ENCODE assay signal across 8 mouse cellular contexts in the genomic region with DNA sequence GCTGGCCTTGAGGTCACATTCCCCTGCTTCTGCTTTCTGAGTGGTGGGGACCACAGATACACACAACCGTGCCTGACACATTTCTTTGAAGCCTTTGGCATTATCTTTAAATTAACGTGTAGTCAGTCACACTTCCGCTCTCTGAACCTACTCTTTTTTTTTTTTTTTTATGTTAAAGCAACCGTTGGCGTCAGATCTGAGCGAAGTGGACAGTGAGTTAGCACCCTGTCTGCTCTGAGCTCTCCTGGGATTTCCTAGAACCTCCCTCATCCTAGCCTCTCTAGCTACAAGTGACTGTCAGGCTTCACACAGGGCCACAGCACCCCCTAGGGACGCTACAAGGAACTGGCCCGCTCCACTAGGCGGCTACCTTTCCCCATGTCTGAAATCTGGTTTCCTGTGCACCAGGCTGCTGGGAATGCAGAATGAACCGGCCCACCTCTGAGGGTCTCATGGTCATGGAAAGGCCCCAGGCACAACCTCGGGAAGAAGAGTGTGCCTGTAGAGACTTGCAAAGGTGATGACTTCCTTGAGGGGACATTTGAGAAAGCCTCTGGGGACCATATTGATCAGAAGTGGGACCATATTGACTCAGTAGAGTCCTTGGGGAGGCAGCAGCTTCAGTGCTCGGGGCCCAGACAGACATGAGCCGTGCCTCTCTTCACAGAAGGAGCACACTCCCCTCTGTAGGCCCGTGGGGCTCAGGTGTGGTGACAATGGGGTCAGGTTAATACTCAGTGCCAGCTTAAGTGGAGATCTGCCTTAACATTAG. TPM values are rescaled to one million over a fixed set of nuclear protein-coding genes. Genes with fewer than 3 reads are reported as not detected.
DNase-seq lines count a peak whose midpoint lies in the region; ATAC-seq lines count a peak whose summit lies in the region.

No protein-coding gene starts in this region.

- intact Hi-C loops in left cerebral cortex, postnatal 14 days (cut with DNase I) = loop anchor here (2.0 to 5.0 kb wide), 3 partner anchors 74 to 184 kb away; no protein-coding TSS in a partner anchor

- ATAC-seq in forebrain, embryonic 16.5 days = no peak; the same call in 1 of the 2 replicates
- peak; percentile 36; the same call in 1 of the 2 replicates for ATAC-seq in intestine, embryonic 14.5 days (replicated peaks; ENCODE audit: low FRiP score, low TSS enrichment, low read depth)
- peak; percentile 21; the same call in 1 of the 2 replicates for ATAC-seq in midbrain, embryonic 13.5 days

- H3K4me1 ChIP-seq in forebrain, embryonic 10.5 days = peaks cover 17% of the 10 kb centered on the region
- peaks cover 3% of the 10 kb centered on the region for H3K4me1 ChIP-seq in forebrain, embryonic 16.5 days (replicated peaks; ENCODE audit: control insufficient read depth, insufficient read depth, low read length)
- H3K4me1 ChIP-seq in intestine, embryonic 14.5 days (replicated peaks; ENCODE audit: control insufficient read depth, insufficient read depth, low read length) = 0 out of 2 replicates have a peak, but pooled peaks cover 4% of the 10 kb centered on the region
- peaks cover 34% of the 10 kb centered on the region for H3K4me1 ChIP-seq in midbrain, embryonic 13.5 days (replicated peaks)

- no peaks in the 10 kb centered on the region for H3K9me3 ChIP-seq in forebrain, embryonic 10.5 days
- no peaks in the 10 kb centered on the region for H3K9me3 ChIP-seq in forebrain, embryonic 16.5 days (ENCODE audit: control insufficient read depth, low read length)
- H3K9me3 ChIP-seq in intestine, embryonic 14.5 days (ENCODE audit: control insufficient read depth, low read length) = no peaks in the 10 kb centered on the region
- H3K9me3 ChIP-seq in midbrain, embryonic 13.5 days = no peaks in the 10 kb centered on the region

- H3K27me3 ChIP-seq in forebrain, embryonic 10.5 days (ENCODE audit: poor library complexity, severe bottlenecking) = peaks cover 17% of the 10 kb centered on the region
- no peaks in the 10 kb centered on the region for H3K27me3 ChIP-seq in forebrain, embryonic 16.5 days (replicated peaks; ENCODE audit: control insufficient read depth, insufficient read depth, low read length)
- no peaks in the 10 kb centered on the region for H3K27me3 ChIP-seq in intestine, embryonic 14.5 days (replicated peaks; ENCODE audit: control insufficient read depth, insufficient read depth, low read length)
- no peaks in the 10 kb centered on the region for H3K27me3 ChIP-seq in midbrain, embryonic 13.5 days

- no peak overlapping the region for H3K4me3 ChIP-seq in forebrain, embryonic 10.5 days
- H3K4me3 ChIP-seq in forebrain, embryonic 16.5 days (replicated peaks; ENCODE audit: low read length) = no peak overlapping the region
- H3K4me3 ChIP-seq in intestine, embryonic 14.5 days (ENCODE audit: low read depth, low read length) = no peak overlapping the region
- no peak overlapping the region for H3K4me3 ChIP-seq in midbrain, embryonic 13.5 days (replicated peaks)

- peak; percentile 73 for DNase-seq in forebrain, embryonic 10.5 days (ENCODE audit: extremely low spot score, low spot score)
- DNase-seq in cerebellum, adult 9-11 months = peak; percentile 56
- peak; percentile 81 to 84 for DNase-seq in frontal cortex, postnatal 36 days (ENCODE audit: low spot score in 2 of 2)
- DNase-seq in intestine, embryonic 14.5 days (ENCODE audit: low spot score) = peak; percentile 89
- DNase-seq in left cerebral cortex, postnatal 14 days (ENCODE audit: low spot score in 2 of 2) = peak; percentile 84 to 86
- DNase-seq in spleen, postnatal 14 days (ENCODE audit: low spot score in 2 of 2) = peak; percentile 64 to 76

- no peak overlapping the region for H3K27ac ChIP-seq in forebrain, embryonic 10.5 days
- no peak overlapping the region for H3K27ac ChIP-seq in forebrain, embryonic 16.5 days (ENCODE audit: low read length)
- no peak overlapping the region for H3K27ac ChIP-seq in intestine, embryonic 14.5 days (ENCODE audit: low read depth)
- no peak overlapping the region for H3K27ac ChIP-seq in midbrain, embryonic 13.5 days

- no peak overlapping the region for H3K4me2 ChIP-seq in forebrain, embryonic 16.5 days (ENCODE audit: low read length)
- H3K4me2 ChIP-seq in intestine, embryonic 14.5 days (ENCODE audit: low read length) = no peak overlapping the region
- H3K4me2 ChIP-seq in midbrain, embryonic 13.5 days (replicated peaks) = no peak overlapping the region

- 29% methylated on average over 14 of the region's 14 CpGs for WGBS in forebrain, embryonic 10.5 days
- WGBS in forebrain, embryonic 16.5 days = 27% methylated on average over 14 of the region's 14 CpGs
- 19% methylated on average over 14 of the region's 14 CpGs for WGBS in intestine, embryonic 14.5 days
- WGBS in midbrain, embryonic 13.5 days = 26% methylated on average over 14 of the region's 14 CpGs

- no peak overlapping the region for H3K9ac ChIP-seq in forebrain, embryonic 16.5 days (replicated peaks; ENCODE audit: low read depth, low read length)
- no peak overlapping the region for H3K9ac ChIP-seq in intestine, embryonic 14.5 days (ENCODE audit: low read length)
- H3K9ac ChIP-seq in midbrain, embryonic 13.5 days (replicated peaks) = no peak overlapping the region

- no peaks in the 10 kb centered on the region for H3K36me3 ChIP-seq in forebrain, embryonic 10.5 days (replicated peaks)
- H3K36me3 ChIP-seq in forebrain, embryonic 16.5 days (ENCODE audit: control insufficient read depth, insufficient read depth) = no peaks in the 10 kb centered on the region
- H3K36me3 ChIP-seq in intestine, embryonic 14.5 days (ENCODE audit: control insufficient read depth, insufficient read depth, low read length) = no peaks in the 10 kb centered on the region
- no peaks in the 10 kb centered on the region for H3K36me3 ChIP-seq in midbrain, embryonic 13.5 days

RNA-seq across cellular contexts. Expression of a gene that starts 57.2 kb away (rescaled TPM):
- polyA plus RNA-seq in forebrain, embryonic 10.5 days (2016; fragmentation: Nextera tagmentation; extraction: Ambion mirVana) = 0.20 and 0.25 TPM in 2 replicates
- not detected in 2 replicates for polyA plus RNA-seq in forebrain, embryonic 16.5 days (2015; fragmentation: Nextera tagmentation; extraction: Ambion mirVana)
- polyA plus RNA-seq in intestine, embryonic 14.5 days (2014; fragmentation: Nextera tagmentation; extraction: Ambion mirVana) = 0.26 and 0.71 TPM in 2 replicates
- not detected for total RNA-seq in left cerebral cortex, postnatal 14 days (2021)
- not detected in 2 replicates for polyA plus RNA-seq in midbrain, embryonic 13.5 days (2015; fragmentation: Nextera tagmentation; extraction: Ambion mirVana)
